Mouse (Mus musculus) ZHBTc4 (cell line): ENCODE measurements around the gene Vtn.
A peak's percentile ranks its signal among the peaks of the same experiment; 100 is the strongest.

Source experiments
- DNase-seq: peaks from one replicate; pipeline ENCODE4 v3.0.0-alpha.2; 2011; ENCODE audit warnings: low read depth, low spot score

The Vtn gene

GRCm38 (mm10) chr11:78499004-78499403, at the start of gene Vtn:
Vtn (plus strand) TSS chr11:78499091.
- DNase-seq: no peak

GRCm38 (mm10) chr11:78450337-78450736, 48.6 kb upstream of the Vtn start:
- DNase-seq: no peak

- peak; percentile 84 for DNase-seq
Observed at GRCm38 (mm10) chr11:78453675-78454074, 45.2 kb upstream of the Vtn start.

- peak; percentile 89 for DNase-seq
Observed at GRCm38 (mm10) chr11:78454276-78454675, 44.6 kb upstream of the Vtn start.

- peak; percentile 83 for DNase-seq
Observed at GRCm38 (mm10) chr11:78455308-78455707, 43.6 kb upstream of the Vtn start.

- DNase-seq: no peak
Observed at GRCm38 (mm10) chr11:78458740-78459139, 40.2 kb upstream of the Vtn start.

GRCm38 (mm10) chr11:78461894-78462293, 37.0 kb upstream of the Vtn start:
- DNase-seq: peak; percentile 76

GRCm38 (mm10) chr11:78462669-78463068, 36.2 kb upstream of the Vtn start:
- no peak for DNase-seq

- DNase-seq: peak; percentile 64
Observed at GRCm38 (mm10) chr11:78463286-78464036, 35.4 kb upstream of the Vtn start.

GRCm38 (mm10) chr11:78465116-78465515, 33.8 kb upstream of the Vtn start:
- peak; percentile 12 for DNase-seq

GRCm38 (mm10) chr11:78465568-78466180, 33.2 kb upstream of the Vtn start, which contains the start of gene Slc46a1:
Slc46a1 (plus strand) TSS chr11:78465697.
- peak; percentile 93 for DNase-seq

GRCm38 (mm10) chr11:78466242-78466912, 32.5 kb upstream of the Vtn start:
- no peak for DNase-seq

GRCm38 (mm10) chr11:78467515-78467914, 31.4 kb upstream of the Vtn start:
- no peak for DNase-seq

GRCm38 (mm10) chr11:78467932-78468331, 31.0 kb upstream of the Vtn start:
- DNase-seq: no peak

- no peak for DNase-seq
Observed at GRCm38 (mm10) chr11:78471326-78472103, 27.4 kb upstream of the Vtn start.

- no peak for DNase-seq
Observed at GRCm38 (mm10) chr11:78475289-78475688, 23.6 kb upstream of the Vtn start.

GRCm38 (mm10) chr11:78483639-78484038, 15.3 kb upstream of the Vtn start:
- DNase-seq: peak; percentile 60

GRCm38 (mm10) chr11:78488168-78488567, 10.7 kb upstream of the Vtn start:
- peak; percentile 87 for DNase-seq

- peak; percentile 81 for DNase-seq
Observed at GRCm38 (mm10) chr11:78490781-78491241, 8.1 kb upstream of the Vtn start.

- DNase-seq: peak; percentile 75
Observed at GRCm38 (mm10) chr11:78495904-78496303, 3.0 kb upstream of the Vtn start.

- peak; percentile 38 for DNase-seq
Observed at GRCm38 (mm10) chr11:78497071-78497541, 1.8 kb upstream of the Vtn start.
